Mouse (Mus musculus) small intestine, adult 2 months (tissue): ENCODE results near the gene Gm17535.
"Not testable (repeated sequence)": the region's sequence is repeated elsewhere in the genome, so short reads cannot be mapped to it uniquely, and the experiment has no call there.

Source experiments
- CTCF ChIP-seq: fragments of 200-500 bp; IDR thresholded peaks from 2 replicates; pipeline ENCODE4 v1.5.1; 2012; ENCODE audit warnings: low read depth, mild to moderate bottlenecking, control low read depth, inconsistent platforms, low read length, moderate library complexity, mixed read lengths; ENCODE audit not compliant: insufficient replicate concordance, insufficient read length; ENCODE audit errors: extremely low read depth
- POLR2A ChIP-seq: fragments of 200-500 bp; IDR thresholded peaks from 2 replicates; pipeline ENCODE4 v1.6.1; 2012; ENCODE audit warnings: low read depth, mild to moderate bottlenecking, control low read depth, inconsistent platforms, low read length, moderate library complexity

DNA sequence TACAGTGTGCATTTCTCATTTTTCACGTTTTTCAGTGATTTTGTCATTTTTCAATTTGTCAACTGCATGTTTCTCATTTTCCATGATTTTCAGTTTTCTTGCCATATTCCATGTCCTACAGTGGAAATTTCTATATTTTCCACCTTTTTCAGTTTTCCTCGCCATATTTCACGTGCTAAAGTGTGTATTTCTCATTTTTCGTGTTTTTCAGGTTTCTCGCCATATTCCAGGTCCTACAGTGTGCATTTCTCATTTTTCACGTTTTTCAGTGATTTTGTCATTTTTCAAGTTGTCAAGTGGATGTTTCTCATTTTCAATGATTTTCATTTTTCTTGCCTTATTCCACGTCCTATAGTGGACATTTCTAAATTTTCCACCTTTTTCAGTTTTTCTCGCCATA is 2.2 kb downstream of the Gm17535 start, which contains the start of gene Gm10715:
- TF ChIP-seq POLR2A, CTCF: not testable (repeated sequence)
